Mouse (Mus musculus) layer of hippocampus, postnatal 36 days (tissue): Measurements from ENCODE around the gene Sipa1l3. TPM values are rescaled to one million over a fixed set of nuclear protein-coding genes. Genes with fewer than 3 reads are reported as not detected.

Source experiments
- DNase-seq, 2 experiments: peaks; one replicate each; pipeline ENCODE4 v3.0.0; 2022
- total RNA-seq, 2 experiments: library from RNA; stranded (reverse); gene quantifications; 2 replicates each; pipeline ENCODE4 v1.2.3; 2021

Sipa1l3 gene
- total RNA-seq, 2 experiments from 2014 or later = 242 to 252 TPM

DNA sequence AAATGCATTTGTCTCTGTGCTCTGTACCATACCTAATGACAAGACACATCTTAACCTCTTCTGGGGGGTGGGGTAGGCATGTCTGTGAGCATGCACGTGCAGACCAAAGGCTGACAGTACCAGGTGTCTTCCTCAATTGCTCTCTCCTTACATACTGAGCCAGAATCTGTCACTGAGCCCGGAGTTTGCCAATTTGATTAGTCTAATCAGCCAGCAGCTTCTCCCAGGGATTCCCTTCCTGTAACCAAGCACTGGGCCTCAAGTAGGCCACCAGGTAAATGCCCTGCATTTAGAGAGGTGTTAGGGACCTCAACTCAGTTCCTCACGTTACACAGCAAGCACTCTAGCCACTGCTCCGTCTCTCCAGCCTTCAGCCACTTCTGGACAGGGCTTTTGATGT lies 38.3 kb downstream of the Sipa1l3 start:
- no peak for DNase-seq

DNA sequence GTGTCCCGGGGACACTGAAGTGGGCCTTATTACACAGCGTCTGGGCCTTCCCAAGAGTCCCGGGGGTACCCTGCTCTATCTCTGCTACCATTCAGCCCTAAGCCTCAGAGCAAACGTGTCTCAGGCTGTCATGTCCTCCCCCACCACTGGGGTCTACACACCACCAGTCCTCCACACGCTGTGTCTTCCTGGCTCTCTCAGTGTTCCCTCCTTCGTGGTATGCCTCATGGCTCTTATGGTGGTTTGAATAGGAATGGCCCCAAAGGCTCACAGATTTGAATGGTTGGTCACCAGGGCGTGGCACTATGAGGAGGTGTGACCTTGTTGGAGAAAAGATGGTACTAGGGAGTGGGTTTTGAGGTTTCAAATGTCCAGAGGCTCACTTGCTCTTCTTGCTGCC lies 43.4 kb downstream of the Sipa1l3 start:
- DNase-seq = no peak

DNA sequence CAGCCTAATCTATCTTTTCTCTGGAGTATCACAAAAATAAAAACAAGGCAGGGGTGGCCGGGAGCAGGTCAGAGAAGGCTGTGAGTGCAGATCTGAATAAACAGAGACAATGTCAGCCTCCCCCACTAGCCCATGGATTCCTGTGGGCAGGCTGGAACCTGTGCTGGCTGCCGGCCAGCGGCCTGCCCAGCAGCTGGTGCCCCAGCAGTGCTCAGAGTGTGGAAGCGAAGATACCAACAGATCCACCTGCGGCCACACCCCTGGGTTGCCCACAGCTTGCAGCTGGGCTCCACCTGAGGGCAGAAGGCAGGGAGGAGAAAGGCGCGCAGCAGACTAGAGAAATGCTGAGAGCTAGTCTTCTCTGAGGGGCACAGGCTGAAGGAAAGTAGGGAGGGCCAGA lies 47.1 kb downstream of the Sipa1l3 start:
- no peak for DNase-seq

DNA sequence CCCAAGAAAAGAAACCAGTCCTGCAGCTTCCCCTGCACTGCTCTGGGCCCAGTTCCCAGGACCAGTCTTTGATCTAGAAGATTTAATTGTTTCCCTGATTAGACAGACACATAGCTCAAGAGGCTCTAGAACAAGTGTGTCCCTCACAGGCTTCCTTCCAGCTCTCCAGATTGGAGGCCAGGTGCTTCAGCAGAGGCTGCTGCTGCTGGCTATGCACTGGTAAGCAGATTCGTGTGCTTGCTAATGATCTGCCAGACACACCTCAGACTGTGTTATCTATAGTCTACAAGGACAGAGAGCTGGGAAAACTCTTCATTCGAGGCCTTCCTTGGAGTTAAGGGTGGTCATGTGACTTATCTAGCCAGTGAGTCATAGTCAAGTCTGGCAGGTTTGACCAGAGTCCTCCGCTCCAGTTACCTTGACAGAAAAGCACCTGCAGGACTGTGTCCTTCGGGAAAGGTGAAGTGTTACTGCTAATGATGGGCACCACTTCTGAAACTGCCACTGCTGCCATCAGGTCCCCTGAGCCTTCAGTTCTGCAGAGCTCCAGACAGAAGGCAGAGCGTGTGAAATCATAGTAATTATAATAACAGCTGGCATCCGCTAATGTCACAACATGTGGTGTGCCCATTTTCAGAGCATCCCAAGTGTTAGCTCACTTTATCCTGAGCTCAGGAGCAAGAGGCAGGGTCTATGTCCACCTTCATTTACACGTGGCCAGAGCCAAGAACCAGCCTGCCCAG lies 48.7 kb downstream of the Sipa1l3 start:
- DNase-seq = no peak

DNA sequence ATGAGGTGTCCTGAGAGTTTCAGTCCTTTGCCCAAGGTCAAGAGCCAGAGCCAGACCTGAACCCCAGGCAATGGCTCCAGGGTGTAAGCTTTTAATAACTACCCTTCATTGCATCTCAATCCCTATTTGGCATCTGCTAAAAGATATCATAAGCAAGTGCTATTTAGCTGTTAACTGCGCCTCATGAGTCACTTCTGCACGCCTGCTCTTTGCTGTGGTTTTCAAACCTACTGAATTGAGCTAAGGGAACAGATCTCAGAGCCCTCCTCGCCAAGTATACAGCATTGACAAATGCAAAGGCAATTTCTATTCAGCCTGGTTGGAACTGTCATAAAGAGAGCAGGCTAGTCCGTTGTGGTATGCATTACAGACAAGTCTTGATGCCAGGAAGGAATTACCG lies 49.8 kb downstream of the Sipa1l3 start:
- no peak for DNase-seq

DNA sequence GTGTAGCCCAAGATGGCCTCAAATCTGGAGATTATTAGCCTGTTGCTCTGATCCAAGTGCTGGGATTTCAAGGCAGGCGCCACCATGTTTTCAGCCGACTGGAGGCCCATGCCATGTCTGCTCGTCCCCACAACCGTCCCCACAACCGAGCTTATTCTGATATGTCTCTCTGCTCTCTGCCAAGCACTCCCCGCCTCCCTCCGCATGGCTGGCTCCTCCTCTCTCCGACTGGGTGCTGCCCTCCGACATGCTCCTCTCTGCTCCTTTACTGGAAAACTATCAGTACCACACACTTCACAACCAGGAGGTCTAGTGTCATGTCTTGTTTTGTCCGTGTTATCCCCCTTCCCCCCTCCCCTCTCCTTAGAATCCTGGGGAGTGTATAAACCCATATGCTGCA lies 51.9 kb downstream of the Sipa1l3 start:
- DNase-seq = no peak

DNA sequence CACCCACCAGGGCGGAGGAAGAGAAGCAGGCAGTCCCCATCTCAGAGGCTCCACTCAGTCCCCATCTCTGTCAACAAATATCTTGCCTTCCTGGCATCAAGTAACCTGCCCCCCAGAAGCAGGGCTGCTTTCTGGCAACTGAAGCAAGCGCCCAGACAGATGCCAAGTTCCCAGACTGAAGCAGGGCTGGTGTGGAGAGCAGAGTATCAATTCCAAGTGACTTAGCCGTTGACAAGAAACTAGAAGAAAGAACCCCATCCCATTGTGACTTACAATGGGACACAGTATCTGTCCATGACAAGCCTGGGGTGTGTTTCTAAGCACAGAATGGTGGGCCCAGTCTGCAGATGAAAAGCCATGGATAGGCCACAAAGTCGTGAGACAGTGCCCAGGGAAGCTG lies 52.7 kb downstream of the Sipa1l3 start:
- no peak for DNase-seq

DNA sequence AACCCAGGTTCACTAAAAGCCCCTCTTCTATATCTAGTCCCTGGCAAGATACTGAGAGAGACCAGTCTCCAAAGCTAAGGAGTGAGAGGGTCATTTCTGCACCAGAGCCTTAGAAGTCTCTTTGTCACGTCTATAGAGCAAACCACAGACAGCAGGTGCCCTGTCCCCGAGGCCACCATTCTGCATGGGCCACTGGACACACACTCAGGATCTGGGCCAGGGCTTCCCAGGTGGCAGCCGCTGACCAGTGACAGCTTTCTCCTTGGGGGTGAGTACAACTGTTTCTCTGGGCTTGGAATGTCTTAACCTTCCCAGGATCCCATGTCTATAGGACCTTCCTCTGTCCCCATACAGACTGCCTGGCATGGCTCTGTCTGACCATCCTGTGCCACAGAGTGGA lies 55.6 kb downstream of the Sipa1l3 start:
- no peak for DNase-seq

DNA sequence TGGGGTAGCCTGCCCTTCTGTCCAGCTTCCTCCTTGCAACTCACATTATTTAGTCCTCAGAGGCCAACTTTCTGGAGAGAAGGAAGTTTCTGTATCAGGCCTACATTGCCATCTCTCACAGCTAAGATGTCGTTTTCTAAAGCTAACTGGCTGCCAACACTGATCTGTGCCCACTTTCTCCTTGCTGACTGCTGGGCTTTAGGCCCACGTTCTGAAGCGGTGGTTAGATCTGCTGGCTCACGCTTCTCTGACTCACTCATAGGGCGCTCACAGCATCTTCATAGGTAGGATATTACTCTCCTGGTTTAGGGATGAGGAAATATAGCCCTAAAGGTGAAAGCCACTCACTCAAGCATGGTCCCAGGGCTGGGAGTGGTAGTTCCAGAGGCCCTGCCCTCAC lies 56.3 kb downstream of the Sipa1l3 start:
- DNase-seq = no peak

DNA sequence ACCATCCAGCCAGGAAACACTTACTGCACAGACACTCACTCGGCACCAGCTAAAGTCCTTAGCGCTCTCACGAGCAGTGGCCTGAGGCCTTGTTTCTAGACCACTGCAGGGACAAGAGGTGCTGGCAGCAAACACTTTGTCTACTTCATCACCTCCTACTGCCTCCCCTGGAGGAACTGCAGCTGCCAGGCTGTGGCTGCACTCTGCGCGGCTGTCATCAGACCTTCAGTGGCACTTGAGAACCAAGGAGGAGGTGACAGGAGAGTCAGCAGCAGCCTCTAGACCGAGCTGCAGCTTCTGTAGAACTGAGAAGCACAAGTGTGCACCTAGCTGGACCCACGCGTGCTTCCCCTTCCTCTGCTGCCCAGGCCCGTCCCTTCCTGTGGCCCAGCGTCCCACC lies 56.9 kb downstream of the Sipa1l3 start:
- DNase-seq = no peak

DNA sequence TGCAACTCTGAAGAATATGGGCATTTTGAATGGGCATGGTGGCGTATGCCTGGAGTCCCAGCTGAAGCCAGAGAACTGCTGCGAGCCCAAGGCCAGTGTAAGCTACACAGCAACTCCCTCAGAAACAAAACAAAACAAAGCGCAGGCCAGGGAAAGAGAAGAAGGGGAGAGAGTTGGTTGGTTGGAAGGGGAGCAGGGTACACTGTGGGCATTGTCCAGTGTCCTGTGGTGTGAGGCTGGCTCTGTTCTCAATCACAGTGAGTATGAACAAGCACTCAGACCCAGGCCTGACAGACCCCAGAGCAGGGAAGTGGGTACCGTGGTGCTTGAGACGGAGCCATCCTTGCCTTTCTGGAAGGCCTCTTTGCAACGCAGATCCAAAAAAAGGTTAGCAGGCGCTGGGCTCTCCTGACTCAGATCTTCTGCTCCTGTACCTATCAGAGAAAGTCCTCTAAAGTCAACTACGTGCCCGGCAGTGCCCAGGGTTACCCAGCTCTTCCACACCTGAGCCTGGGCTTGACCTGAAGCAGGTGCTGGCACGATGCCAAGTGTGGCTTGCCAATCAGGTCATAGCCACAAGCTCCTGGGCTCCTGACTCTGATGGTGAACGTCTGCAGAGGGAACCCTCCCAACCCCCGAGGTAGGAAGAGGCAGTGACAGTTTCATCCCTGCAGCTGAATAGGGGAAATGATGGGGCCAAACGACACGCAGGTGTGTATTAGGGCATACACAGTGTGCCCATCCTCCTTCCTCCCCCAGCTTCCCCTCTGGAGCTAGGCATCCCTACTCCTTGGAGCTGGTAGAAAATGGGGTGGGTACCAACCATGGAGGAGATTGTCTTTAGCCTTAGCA lies 59.3 kb downstream of the Sipa1l3 start:
- no peak for DNase-seq

DNA sequence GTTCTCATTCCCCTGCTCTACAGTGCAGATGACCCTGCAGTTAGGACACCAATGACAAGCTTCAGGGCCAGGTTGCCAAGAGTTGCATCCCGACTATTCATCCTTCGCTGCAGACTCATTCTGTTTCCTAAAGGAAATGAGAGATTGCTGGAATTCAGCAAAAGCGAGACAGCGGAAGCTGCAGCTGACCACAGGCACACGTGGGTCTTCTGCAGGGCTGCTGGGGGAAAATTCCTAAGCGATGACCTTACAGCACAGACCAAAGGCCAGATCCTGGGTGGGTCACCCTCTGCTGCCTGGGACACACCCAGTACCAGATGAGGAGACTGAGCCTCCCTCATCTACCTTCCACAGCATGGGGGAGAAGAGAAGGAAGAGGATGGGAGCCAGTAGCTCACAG lies 60.7 kb downstream of the Sipa1l3 start:
- DNase-seq = no peak

DNA sequence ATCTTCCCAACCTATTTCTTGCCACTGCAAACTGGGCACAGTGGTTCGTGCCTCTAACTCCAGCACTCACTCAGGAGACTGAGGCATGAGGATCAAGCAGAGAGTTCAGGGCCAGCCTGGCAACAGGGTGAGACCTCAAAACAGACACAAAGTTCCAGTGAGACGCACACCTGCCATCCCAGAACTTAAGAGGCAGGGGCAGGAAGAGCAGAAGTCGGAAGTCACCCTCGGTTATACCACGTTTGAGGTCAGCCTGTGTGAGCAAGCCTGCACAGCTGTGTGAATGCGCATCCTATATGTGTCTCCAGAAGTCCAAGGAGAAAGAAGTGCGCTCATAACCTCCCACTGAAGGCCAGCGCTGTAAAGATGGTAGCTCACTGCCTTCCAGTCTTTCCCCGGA lies 61.7 kb downstream of the Sipa1l3 start:
- no peak for DNase-seq

DNA sequence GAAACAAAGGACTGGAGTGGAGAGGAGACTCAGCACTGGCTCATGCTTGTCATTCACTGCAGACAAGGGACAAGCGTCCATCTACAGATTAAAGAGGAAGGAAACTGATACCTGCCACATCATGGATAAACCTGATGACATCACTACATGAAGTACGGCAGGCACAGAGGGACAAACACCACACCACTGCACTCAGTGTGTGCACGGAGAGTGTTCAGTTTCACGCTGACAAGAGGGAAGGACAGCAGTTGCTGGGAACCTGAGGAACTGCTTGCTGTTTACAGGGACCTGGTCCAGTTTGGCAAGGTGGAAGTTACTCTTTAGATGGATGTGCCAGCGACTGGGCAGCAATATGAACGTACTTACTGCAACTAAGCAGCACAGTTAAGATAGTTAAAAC lies 62.9 kb downstream of the Sipa1l3 start:
- no peak for DNase-seq

DNA sequence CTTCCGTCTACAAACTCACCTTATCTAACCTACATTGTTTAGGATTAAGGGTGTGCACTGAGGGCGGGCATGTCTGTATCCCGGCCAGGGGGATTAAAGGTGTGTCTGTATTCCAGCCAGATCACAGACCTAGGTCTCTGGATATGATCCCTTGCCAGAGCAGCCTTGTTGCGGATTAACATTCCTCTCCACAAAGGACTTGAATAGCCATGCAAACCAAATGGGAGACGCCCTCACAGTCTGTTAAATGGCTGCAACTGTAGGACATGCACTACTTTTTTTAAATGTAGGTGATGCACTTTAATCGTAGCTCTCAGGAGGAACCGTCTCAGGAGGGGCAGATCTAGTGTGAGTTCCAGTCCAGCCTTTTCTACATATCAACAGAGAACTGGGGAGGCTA lies 63.5 kb downstream of the Sipa1l3 start:
- DNase-seq = no peak

DNA sequence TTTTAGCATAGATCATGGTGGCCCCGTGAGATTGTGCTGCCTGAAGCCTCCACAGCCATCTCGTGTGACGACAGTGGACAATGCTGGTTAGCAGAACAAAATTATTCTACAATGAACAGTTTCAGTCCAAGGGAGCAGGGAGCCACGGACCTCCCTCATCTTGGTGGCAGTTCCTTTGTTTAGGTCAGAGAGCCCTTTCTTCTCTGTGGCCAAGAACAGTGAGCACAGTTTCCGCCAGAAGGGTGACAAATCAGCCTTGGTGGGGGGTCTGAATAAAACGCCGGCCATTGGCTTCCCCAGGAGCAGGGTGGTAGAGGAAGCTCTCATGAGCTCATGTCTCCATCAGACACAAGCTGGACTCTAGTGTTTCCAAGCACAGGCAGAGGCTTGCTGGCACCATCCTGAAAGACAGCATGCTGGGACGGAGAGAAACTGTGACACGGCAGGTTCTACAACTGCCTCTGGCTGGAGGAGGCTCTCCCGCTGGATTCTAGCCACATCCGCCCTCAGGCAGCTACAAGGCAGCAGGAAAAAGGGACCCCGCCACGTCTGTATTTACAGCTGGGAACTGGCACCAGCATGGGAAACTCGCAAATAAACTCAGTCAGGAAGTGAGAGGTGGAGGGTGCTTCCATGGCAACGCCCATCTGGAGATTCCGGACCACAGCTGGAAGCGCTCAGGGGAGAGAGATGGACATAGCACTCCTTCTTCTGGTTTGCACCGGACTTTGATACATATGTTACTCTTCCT lies 65.3 kb downstream of the Sipa1l3 start:
- DNase-seq = peak in 1 of 2 experiments; percentile 47

DNA sequence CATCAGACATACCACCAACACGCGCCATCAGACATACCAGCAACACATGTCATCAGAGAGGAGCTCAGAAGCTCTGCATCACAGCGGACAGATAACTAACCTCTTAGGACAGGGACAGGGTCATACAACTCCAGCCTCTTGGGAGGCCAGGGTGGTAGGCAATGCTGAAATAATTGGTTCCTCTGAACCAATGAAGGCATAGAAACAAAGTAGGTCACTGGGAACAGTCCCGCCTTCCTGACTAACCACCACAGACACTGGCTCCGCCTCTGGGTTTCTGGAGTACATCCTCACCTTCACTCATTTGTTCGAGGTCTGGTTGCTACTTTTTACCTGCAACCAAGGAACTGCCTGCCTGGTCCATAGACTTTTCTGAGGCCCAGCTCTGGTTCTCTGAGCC lies 66.1 kb downstream of the Sipa1l3 start:
- no peak for DNase-seq

DNA sequence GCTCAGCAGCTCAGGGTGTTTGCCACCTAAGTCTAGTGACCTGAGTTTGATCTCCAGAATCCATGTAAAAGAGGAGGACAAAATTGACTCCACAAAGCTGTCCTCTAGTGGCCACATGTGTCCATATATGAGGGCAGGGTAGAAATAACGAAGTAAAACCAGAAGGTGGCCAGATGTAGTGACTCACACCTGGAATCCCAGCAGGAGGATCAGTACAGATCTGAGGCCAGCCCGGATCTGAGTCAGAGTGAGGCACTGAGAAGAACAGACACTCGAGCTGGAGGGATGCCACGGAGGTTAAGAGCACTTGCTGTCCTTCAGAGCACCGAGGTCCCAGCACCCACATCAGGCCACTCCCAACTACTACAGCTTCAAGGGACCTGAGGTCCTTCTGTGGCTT lies 68.3 kb downstream of the Sipa1l3 start:
- no peak for DNase-seq

DNA sequence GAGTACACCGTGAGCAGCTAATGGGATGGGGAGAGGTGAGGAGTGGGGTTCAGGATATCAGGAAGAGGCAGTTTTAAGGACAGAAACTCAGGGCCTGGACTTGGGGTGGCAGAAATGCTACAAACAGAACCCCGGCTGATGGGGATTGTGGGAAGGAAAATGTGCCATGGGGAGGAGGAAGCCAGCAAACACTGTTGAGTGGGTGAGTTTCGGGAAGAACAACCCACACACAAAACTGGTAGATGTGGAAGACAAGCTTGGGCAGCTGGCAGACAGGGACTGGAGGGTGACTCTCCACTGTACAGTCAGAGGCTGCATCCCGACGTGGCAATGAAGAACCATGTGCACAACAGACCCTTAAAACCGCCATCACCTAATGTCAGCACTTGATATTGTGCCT lies 69.6 kb downstream of the Sipa1l3 start:
- no peak for DNase-seq

DNA sequence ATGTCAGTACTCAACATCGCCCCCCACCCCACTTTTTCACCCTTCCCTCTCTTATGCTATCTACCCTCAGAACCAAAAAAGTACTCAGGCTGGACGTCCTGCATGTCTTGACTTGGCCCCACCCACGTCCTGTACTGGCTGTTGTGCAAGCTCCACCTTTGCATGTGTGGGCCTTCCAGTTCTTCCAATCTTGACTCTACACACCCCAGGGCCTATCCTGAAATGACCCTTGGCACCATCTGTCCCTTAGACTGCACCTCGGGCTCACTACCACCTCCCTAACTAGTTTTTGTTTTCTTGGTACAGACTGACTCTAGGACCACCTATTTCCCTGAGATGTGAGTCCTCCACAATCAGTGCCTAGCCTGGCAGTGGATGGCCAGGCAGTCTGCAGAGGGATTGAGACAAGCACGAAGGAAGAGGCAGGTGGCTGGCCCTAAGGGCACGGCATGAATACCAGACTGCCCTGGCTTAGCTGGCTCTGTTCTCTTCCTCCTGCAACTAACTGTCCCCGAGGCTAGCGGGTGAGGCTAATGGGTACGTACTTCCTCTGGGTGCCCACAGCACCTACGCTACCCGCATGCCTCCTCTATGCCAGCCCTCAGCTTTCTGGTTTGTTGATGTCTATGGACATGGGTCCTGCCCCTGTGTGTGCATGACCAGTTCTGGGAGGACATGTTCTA lies 71.2 kb downstream of the Sipa1l3 start:
- DNase-seq = no peak

DNA sequence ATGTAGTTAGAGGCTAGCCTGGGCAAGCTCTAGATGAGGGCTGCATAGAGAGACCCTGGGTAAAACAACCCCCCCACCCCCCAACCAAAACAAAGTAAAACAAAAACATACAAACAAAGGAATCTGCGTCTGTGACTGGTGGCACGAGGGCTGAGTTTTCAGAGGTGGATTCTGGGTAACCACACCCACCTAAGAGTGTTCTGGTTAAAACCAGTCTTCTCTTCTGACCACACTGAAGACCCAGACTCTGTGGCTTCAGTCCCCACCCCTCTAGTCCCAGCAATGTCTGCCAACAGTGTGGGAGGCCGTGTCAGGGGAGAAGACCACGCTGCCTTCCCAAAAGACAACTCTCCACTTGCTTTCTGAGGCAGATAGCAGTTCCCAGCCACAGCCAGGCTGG lies 72.3 kb downstream of the Sipa1l3 start:
- no peak for DNase-seq

DNA sequence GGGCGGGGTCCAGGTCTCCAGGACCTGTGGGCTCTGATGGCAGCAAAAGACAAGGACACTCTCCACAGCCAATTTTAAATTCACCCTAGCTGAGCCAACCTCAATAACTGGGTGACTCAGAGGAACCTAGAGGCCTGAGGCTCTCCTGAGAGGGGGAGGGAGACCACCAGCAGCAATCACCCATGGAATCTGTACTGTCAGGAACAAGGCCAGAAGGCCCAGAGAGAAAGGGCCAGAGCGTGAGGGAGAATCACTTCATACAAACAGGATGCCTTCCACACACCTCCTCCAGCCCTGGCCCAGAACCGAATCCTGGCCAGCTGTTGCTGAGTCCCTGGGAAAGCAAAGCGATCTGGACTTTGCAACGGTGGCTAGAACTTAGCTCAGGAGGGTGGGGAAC lies 73.9 kb downstream of the Sipa1l3 start:
- DNase-seq = no peak

DNA sequence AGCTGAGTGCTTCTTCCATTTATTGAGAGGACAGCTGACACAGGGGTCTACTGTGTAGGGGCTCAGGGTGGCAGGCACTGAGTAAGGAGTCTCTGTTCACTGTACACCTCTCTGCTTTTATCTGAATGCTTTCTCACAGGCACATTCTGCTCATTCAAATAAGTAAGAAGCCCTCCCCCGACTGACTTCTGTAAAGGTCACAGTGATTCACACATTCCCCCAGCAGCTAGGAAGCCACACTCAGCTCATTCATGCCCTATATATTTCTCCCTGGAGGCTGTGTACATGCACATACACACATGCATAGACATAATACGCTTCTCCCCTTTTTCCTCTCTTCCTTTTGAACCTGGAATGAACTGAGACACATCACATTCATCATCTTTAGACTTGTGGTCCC lies 74.4 kb downstream of the Sipa1l3 start:
- no peak for DNase-seq
